Mouse (Mus musculus) forebrain, embryonic 16.5 days (tissue): Measurements from ENCODE around the gene Sema4g. TPM values are rescaled to one million over a fixed set of nuclear protein-coding genes. Genes with fewer than 3 reads are reported as not detected.

Source experiments
- ATAC-seq: fragments of 200-750 bp; cut with Nextera tagmentation; 2 replicates; pipeline ENCODE4 v1.8.0; 2017; ENCODE audit warnings: mild to moderate bottlenecking, moderate library complexity
- H3K27ac ChIP-seq: fragments of 300-500 bp; sonication (generic); 2 replicates; pipeline ENCODE4 v1.5.1; 2014; ENCODE audit warnings: low read length, control low read depth
- H3K27me3 ChIP-seq: fragments of 300-500 bp; sonication (generic); replicated peaks from 2 replicates; pipeline ENCODE4 v1.6.1; 2014; ENCODE audit warnings: low read length; ENCODE audit not compliant: control insufficient read depth, insufficient read depth
- H3K36me3 ChIP-seq: fragments of 300-500 bp; sonication (generic); 2 replicates; pipeline ENCODE4 v1.6.1; 2014; ENCODE audit not compliant: control insufficient read depth, insufficient read depth
- H3K4me1 ChIP-seq: fragments of 300-500 bp; sonication (generic); replicated peaks from 2 replicates; pipeline ENCODE4 v1.6.1; 2014; ENCODE audit warnings: low read length; ENCODE audit not compliant: control insufficient read depth, insufficient read depth
- H3K4me2 ChIP-seq: fragments of 300-500 bp; sonication (generic); 2 replicates; pipeline ENCODE4 v1.6.1; 2014; ENCODE audit warnings: mild to moderate bottlenecking, low read length, control low read depth
- H3K4me3 ChIP-seq: fragments of 300-500 bp; sonication (generic); replicated peaks from 2 replicates; pipeline ENCODE4 v1.5.1; 2014; ENCODE audit warnings: mild to moderate bottlenecking, low read length, control low read depth
- H3K9ac ChIP-seq: fragments of 300-500 bp; sonication (generic); replicated peaks from 2 replicates; pipeline ENCODE4 v1.6.1; 2014; ENCODE audit warnings: low read depth, low read length, control low read depth
- H3K9me3 ChIP-seq: fragments of 300-500 bp; sonication (generic); 2 replicates; pipeline ENCODE4 v1.6.1; 2016; ENCODE audit warnings: low read length; ENCODE audit not compliant: control insufficient read depth
- WGBS: fragments of 180-500 bp; shearing (Covaris S2); extraction: QIAGEN DNeasy Blood & Tissue Kit; methylation state at CpG from one replicate; pipeline ENCODE4 v1.1.7; 2014; 5-methylcytosine and 5-hydroxymethylcytosine counted together
- polyA plus RNA-seq: library from polyadenylated mRNA; unstranded; fragments of >200 nt; fragmentation: Nextera tagmentation; extraction: Ambion mirVana; gene quantifications from 2 replicates; pipeline ENCODE4 v1.2.1, GENCODE M21; 2015

Gene Sema4g
- polyA plus RNA-seq, 1 experiment from 2014 or later = 15.8 TPM

DNA sequence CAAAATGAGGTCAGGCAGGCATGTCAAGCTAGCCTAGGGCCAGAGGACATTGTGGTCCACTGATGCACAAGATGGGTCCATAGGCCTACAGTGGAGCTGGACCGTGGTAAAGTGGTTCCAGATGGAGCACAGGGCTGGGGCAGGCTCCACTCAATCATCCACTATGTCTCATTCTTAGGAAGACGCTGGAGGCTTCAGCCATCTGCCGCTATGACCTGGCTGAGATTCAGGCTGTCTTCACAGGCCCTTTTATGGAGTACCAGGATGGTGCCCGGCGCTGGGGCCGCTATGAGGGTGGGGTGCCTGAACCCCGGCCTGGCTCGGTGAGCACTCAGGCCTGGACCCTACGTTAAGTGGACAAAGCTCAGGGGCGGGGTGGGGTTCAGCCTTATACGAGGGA lies 8.9 kb downstream of the Sema4g start:
- H3K4me2 ChIP-seq = no peak overlapping the region
- no peak for ATAC-seq
- WGBS = 91% methylated on average over 11 of the region's 11 CpGs
- H3K9me3 ChIP-seq = no peaks in the 10 kb centered on the region
- H3K27me3 ChIP-seq = no peaks in the 10 kb centered on the region
- H3K4me1 ChIP-seq = no peaks in the 10 kb centered on the region
- no peak overlapping the region for H3K4me3 ChIP-seq
- peaks cover 22% of the 10 kb centered on the region for H3K36me3 ChIP-seq
- no peak overlapping the region for H3K27ac ChIP-seq
- no peak overlapping the region for H3K9ac ChIP-seq

- Histone ChIP-seq H3K9ac (no peak overlapping the region), H3K9me3 (no peaks in the 10 kb centered on the region), H3K4me2 (no peak overlapping the region), H3K27me3 (no peaks in the 10 kb centered on the region), H3K4me1 (no peaks in the 10 kb centered on the region), H3K4me3 (no peak overlapping the region), H3K27ac (no peak overlapping the region), H3K36me3 (peaks cover 22% of the 10 kb centered on the region)
- 95% methylated on average over 8 of the region's 8 CpGs for WGBS
- no peak for ATAC-seq
Measured at GRCm38 (mm10) chr19:44999647-45000046, 10.7 kb downstream of the Sema4g start.

- Histone ChIP-seq H3K4me2 (no peak overlapping the region), H3K4me1 (peaks cover 16% of the 10 kb centered on the region), H3K9ac (no peak overlapping the region), H3K36me3 (peaks cover 19% of the 10 kb centered on the region), H3K27me3 (no peaks in the 10 kb centered on the region), H3K4me3 (no peak overlapping the region), H3K27ac (no peak overlapping the region), H3K9me3 (no peaks in the 10 kb centered on the region)
- WGBS = 68% methylated on average over 3 of the region's 3 CpGs
- ATAC-seq = no peak
Measured at GRCm38 (mm10) chr19:45002301-45002700, 13.4 kb downstream of the Sema4g start.

- no peak overlapping the region for H3K9ac ChIP-seq
- no peaks in the 10 kb centered on the region for H3K9me3 ChIP-seq
- H3K4me1 ChIP-seq = peaks cover 21% of the 10 kb centered on the region
- 88% methylated on average over 7 of the region's 7 CpGs for WGBS
- no peak overlapping the region for H3K4me2 ChIP-seq
- no peaks in the 10 kb centered on the region for H3K27me3 ChIP-seq
- ATAC-seq = no peak
- peaks cover 10% of the 10 kb centered on the region for H3K36me3 ChIP-seq
- no peak overlapping the region for H3K4me3 ChIP-seq
- no peak overlapping the region for H3K27ac ChIP-seq
Measured at GRCm38 (mm10) chr19:45003740-45004516, 15.0 kb downstream of the Sema4g start.

GRCm38 (mm10) chr19:45005444-45005843 lies 16.5 kb downstream of the Sema4g start, which contains the start of gene Twnk:
Gene Twnk (plus strand): TSS chr19:45005663.
- no peaks in the 10 kb centered on the region for H3K27me3 ChIP-seq
- peaks cover 24% of the 10 kb centered on the region for H3K4me1 ChIP-seq
- peak within 1 kb of the TSS; percentile 68 for H3K27ac ChIP-seq
- H3K9me3 ChIP-seq = no peaks in the 10 kb centered on the region
- peak within 1 kb of the TSS; percentile 77 for H3K4me3 ChIP-seq
- WGBS = 8% methylated on average over 16 of the region's 16 CpGs
- peaks cover 6% of the 10 kb centered on the region for H3K36me3 ChIP-seq
- ATAC-seq = no peak
- H3K9ac ChIP-seq = peak within 1 kb of the TSS; percentile 63
- H3K4me2 ChIP-seq = peak within 1 kb of the TSS; percentile 81

DNA sequence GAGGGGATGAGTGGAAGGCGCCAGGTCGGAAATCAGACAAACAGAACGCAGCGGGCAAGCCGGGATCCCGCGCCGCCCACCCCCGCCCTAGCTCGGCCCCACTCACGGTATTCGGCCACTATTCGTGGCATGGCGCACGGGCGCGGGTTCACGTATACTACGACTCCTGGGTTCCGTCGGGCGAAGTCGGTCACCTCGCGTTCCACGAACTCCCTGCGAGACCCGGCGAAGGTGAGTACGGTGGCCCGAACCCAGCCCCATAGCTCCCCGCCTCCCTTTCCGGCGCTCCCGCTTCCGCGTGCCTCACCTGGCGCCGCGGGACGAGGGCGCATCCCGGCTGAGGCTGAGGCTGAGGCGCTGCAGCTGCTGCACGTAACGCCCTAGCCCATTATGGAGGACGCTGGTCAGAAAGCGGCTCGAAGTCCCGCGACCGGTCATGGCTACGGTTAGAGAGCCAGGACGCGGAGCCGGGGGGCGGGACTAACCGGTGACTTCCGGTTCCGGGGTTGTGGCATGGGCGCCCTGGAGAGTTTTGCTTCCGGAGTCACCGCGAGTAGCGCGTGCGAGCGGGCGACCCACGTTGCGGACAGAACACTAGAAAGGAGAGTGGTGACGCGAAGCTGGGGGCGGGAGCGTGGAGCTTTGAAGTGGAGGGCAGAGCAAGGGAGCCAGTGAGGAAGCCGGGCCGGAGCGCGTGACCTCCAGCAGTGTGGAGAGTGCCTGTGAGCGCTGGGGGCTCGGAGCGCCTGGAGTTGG lies 17.2 kb downstream of the Sema4g start, which contains the start of gene Mrpl43:
Gene Mrpl43 (minus strand): TSS at position 486 of the 756 bp plus-strand sequence.
- Histone ChIP-seq H3K27me3 (no peaks in the 10 kb centered on the region), H3K4me3 (peak within 1 kb of the TSS; percentile 77), H3K4me1 (peaks cover 24% of the 10 kb centered on the region), H3K9me3 (no peaks in the 10 kb centered on the region), H3K9ac (peak within 1 kb of the TSS; percentile 63), H3K27ac (peak within 1 kb of the TSS; percentile 68), H3K4me2 (peak within 1 kb of the TSS; percentile 81), H3K36me3 (peaks cover 8% of the 10 kb centered on the region)
- under 1% methylated on average over 82 of the region's 82 CpGs for WGBS
- peak; percentile 92 for ATAC-seq

DNA sequence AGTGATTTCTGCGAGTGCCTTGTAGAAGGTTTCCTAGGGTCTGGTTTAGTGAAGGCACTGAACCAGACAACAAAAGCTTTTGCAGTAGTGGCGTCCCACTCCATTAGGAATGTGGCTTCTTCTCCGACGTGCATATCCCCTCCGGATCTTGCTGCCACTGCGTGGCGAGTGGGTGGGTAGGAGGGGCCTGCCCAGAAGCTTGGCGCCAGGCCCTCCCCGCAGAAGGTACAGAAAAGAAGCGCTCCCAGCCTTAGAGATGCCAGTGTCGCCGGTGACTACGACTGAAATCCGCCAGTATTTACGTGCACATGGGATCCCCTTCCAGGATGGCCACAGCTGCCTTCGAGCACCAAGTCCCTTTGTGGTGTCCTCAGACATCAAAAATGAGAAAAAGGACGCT lies 18.1 kb downstream of the Sema4g start:
- Histone ChIP-seq H3K27me3 (no peaks in the 10 kb centered on the region), H3K9me3 (no peaks in the 10 kb centered on the region), H3K4me1 (peaks cover 24% of the 10 kb centered on the region), H3K36me3 (peaks cover 12% of the 10 kb centered on the region), H3K27ac (no peak overlapping the region; the same call in 1 of the 2 replicates), H3K9ac (peak overlapping the region; percentile 63), H3K4me2 (peak overlapping the region; percentile 81), H3K4me3 (peak overlapping the region; percentile 77)
- ATAC-seq = no peak
- WGBS = 40% methylated on average over 17 of the region's 17 CpGs

DNA sequence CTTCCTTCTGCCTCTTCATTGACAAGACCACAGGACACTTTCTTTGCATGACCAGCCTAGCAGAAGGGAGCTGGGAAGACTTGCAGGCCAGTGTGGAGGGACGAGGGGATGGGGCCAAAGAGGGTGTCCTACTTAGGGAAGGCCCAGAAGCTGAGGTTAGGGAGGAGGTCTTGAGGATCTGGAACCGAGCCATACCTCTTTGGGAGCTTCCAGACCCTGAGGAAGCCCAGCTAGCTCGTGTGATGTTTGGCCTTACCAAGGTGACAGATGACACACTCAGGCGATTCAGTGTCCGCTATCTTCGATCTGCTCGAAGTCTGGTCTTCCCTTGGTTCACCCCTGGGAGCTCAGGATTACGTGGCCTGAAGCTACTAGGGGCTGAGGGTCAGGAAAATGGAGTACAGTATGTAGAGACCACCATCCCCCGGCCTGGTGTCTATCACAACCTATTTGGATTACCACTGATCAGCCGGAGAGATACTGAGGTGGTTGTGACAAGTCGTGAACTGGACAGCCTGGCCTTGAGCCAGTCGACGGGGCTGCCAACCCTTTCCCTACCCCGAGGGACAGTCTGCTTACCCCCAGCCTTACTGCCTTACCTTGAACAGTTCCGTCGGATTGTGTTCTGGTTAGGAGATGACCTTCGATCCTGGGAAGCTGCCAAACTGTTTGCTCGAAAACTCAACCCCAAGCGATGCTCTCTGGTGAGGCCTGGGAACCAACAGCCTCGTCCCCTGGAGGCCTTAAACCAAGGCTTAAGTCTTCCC lies 18.7 kb downstream of the Sema4g start:
- Histone ChIP-seq H3K4me2 (peak overlapping the region; percentile 81), H3K9me3 (no peaks in the 10 kb centered on the region), H3K27me3 (no peaks in the 10 kb centered on the region), H3K36me3 (peaks cover 12% of the 10 kb centered on the region), H3K4me1 (peaks cover 24% of the 10 kb centered on the region), H3K9ac (peak overlapping the region; percentile 63; the same call in 1 of the 2 replicates), H3K27ac (no peak overlapping the region), H3K4me3 (peak overlapping the region; percentile 77)
- ATAC-seq = no peak
- 90% methylated on average over 20 of the region's 20 CpGs for WGBS

DNA sequence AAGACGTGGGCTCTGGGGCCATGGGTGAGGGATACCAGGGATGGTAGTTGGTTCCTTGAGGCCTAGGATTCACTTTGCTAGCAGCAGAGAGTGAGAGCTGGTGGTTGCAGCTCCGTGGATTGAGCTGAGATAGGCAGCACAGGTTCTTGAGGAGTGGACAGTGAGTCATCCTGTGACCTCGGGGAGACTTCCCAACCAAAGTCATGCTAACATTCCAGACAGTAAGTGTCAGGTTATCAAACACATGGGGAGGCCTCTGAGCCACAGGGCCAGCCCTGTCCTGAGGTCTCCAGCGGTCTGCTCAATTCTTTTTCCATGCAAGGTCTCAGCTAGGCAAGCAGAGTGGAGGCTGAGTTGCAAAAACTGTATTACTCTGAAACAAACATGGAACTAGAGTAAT lies 21.7 kb downstream of the Sema4g start:
- Histone ChIP-seq H3K4me3 (no peak overlapping the region), H3K9ac (no peak overlapping the region), H3K27ac (no peak overlapping the region), H3K9me3 (no peaks in the 10 kb centered on the region), H3K36me3 (peaks cover 12% of the 10 kb centered on the region), H3K4me2 (no peak overlapping the region), H3K27me3 (no peaks in the 10 kb centered on the region), H3K4me1 (peaks cover 28% of the 10 kb centered on the region)
- no peak for ATAC-seq
- 91% methylated on average over 4 of the region's 4 CpGs for WGBS
